Mouse (Mus musculus): Measurements from ENCODE around the gene Dnaic2.

The Dnaic2 gene

GRCm38 (mm10) chr11:114747564-114748138 is 20.4 kb downstream of the Dnaic2 start:
- DNase-seq = no peak

DNA sequence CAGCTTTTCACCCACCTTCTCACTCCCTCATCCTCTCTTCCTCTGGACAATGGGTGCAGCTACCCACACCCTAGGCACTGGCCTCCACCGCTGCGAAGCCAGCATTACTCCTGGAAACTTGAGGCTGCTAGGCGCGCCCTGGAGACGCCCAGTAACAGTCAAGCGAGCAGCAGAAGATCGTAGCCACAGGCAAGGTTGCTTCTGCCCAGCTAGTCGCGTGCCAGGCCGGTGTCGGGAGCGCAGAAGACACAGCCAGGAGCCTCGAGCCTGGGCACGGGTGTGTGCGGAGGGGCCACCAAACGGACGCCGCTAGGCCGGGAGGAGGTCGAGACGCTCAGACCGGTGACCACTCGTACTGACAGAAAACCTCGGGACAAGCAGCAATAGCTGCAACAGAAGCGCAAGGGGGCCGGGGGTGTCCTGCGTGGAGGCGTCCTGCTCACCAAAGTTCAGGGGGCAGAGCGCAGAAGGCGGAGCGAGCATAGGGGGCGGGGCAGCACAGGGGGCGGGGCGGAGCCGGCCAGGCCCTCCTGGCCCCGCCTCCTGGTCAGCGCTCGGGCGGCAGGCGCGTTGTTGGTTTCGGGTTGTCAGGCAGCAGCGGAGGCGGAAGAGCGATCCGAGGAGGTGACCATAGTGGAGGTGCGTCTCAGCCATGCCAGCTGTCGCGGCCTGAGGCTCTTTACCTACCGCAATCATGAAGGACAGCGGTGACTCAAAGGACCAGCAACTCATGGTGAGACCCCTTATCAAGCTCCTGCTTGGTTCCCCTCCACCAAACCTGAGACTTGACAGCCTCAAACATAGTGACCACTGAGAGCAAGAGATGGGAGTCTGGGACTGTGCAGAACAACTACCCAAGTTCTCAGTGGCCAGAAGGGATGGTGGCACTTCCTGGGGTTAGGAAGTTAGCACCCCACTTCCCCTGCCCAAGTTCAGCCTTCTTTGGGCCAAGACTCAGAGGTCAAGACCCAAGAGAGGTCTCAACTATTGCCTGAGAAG is 37.9 kb downstream of the Dnaic2 start, which contains the start of gene Kif19a:
TSS of gene Kif19a (plus strand) at position 569 of the 999 bp plus-strand sequence.
- DNase-seq = peak; percentile 30

DNA sequence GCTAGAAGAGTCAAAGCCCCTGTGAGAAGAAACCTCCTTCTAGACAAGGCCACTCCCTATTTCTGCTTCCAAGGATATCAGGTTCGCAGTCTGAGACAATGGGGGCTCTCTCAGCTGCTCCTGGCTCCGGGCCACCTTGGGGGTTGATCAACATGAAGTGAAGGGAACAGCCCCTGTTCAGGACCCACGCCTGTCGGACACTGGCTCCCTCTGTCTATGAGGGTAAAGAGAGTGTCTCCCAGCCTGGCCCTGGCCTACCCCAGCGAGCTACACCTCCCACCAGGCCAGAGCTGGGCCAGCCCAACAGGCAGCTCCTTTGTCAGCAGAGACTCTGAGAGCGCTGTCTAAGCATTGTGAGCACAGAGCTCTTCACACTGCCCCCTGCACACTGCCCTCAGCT is 42.7 kb downstream of the Dnaic2 start:
- no peak for DNase-seq

GRCm38 (mm10) chr11:114771896-114772295 is 44.7 kb downstream of the Dnaic2 start:
- DNase-seq = no peak

DNA sequence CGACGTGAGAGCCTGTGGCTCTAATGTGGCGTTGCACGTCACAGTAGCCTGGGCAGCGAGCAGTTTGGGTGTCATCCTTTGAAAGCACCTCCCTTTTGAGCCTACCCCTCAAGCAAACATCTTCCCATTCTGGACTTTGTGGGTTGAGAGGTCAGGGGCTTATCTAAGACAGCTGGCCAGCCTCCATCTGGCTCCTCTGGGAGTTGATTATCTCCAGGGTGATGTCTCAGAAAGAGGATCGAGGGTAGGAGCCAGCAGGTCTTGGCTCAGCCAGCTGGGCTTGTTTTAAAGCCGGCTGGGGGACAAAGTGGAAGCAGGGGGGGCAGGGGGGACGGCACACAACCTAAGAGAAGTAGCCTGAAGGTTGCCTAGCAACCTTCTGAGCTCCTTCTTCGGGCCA is 52.9 kb downstream of the Dnaic2 start:
- peak; percentile 15 to 17 for DNase-seq

DNA sequence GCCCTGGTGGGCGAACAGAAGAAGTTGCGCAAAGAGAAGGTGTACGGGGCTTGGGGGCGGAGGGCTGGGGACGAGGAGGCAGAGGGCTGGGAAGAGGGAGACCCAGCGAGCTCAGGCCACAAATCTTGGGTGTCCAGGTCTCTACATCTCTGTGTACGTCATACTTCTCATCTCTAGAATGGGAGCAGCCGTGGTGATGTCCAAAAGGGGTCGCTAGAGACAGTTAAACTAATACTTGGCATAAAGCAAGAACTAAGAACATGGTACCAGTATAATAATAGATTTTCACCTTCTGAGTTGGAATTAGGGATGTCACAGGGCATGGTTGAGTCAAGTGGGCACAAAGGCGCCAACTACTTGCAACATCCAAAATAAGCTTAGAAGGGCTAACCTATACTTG is 58.7 kb downstream of the Dnaic2 start:
- DNase-seq = no peak

- DNase-seq = no peak
Observed at GRCm38 (mm10) chr11:114786326-114786725, 59.1 kb downstream of the Dnaic2 start.

- DNase-seq = no peak
Observed at GRCm38 (mm10) chr11:114787611-114788010, 60.4 kb downstream of the Dnaic2 start.

DNA sequence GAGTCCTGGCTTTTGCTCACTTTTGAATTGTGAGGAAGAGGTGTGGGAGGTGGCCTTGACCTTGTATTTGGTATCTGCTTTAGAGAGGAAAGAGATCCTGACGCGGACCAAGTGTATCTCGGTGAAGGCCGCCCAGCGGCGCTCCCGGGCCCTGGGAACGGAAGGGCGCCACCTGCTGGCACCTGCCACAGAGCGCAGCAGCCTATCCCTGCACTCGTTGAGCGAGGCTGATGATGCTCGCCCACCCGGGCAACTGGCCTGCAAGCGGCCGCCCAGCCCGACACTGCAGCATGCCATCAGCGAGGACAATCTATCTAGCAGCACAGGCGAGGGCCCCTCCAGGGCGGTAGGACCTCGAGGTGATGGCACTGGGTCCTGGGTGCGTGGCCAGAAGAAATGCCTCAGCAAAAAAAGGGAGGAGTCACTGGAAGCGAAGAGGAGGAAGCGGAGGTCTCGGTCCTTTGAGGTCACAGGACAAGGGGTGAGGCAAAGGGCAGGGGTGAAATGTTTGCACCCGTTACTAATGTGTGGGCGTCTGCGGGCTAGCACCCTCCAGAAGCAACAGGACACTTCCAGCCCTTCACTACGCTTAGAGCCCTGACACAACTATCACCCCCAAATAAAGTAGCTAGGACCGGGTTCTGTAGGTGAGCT is 62.0 kb downstream of the Dnaic2 start:
- DNase-seq = peak; percentile 34 to 67

GRCm38 (mm10) chr11:114789716-114790115 is 62.5 kb downstream of the Dnaic2 start:
- no peak for DNase-seq

GRCm38 (mm10) chr11:114790171-114790570 is 63.0 kb downstream of the Dnaic2 start:
- DNase-seq = no peak

DNA sequence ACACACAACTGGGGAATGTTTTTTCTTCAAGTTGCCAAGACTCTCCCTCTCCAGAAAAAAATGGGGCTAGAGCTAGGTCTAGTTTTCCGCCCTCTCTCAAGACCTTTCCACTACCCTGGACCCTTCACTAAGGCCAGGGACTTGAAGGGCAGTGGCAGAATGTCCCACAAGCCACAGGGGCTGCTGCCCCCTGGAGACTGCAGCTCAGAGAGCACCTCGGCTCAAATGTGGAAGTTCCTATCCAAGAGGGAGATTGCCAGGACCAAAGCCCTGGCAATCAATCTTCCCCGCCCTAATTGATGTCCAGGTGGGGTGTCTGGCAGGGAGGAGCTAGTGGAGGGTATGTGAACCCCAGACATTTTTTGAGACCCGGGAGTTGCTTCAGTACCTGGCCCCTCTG is 63.6 kb downstream of the Dnaic2 start:
- DNase-seq = no peak

DNA sequence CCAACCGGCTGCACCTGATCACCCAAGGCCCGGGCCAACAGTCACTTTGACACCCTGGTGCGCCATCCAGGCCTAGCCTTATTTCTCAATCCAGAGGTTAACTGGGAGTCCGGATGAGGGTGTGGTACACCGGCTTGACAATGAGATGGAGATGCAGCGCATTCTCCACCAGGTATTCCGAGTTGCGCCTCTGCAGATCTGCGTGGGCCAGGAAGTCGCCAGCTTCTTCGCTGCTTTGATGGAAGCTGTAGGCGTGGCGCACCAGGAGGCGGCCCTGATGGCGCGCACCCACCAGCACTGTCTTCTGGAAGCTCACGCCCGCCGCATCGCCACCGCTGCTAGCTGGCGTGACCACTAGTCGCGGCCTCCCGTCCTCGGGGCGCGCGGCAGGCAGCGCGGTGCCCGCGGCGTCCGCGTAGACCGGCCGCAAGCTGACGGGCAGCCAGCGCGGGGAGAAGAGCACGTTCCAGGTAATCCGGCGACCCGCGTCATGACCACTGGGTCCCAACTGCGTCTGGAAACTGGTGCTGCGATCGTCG is 64.2 kb downstream of the Dnaic2 start:
- no peak for DNase-seq

DNA sequence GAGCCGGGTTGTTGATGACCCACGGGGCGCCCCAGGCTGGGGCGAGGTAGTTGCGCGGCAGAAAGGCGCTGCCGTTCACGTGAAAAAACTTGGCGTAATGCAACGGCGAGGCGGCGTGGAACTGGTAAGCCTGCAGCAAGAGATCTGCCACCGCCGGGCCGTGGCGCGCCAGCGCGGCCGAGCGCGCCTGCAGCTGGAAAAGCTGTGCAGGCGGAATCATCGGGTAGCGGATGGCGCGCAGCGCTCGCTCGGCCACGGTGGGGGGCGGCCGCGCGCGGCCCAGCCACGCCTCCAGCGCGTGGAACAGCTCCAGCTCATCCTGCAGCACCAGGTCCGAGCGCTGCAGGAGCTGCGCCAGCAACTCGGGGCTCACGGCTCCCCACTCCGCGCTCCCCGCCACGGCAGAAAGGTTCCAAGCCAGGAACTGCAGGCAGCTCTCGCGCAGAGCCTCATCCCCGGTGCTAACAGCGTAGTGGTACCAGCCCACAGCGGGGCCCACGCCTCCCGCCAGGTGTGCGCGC is 64.7 kb downstream of the Dnaic2 start:
- no peak for DNase-seq

- no peak for DNase-seq
Observed at GRCm38 (mm10) chr11:114792931-114793494, 65.8 kb downstream of the Dnaic2 start.

GRCm38 (mm10) chr11:114793868-114794545 is 66.8 kb downstream of the Dnaic2 start:
- no peak for DNase-seq

- DNase-seq = no peak
Observed at GRCm38 (mm10) chr11:114794691-114795090, 67.5 kb downstream of the Dnaic2 start.

- no peak for DNase-seq
Observed at GRCm38 (mm10) chr11:114795231-114795746, 68.1 kb downstream of the Dnaic2 start.

GRCm38 (mm10) chr11:114795848-114796322 is 68.7 kb downstream of the Dnaic2 start, which contains the start of gene Btbd17:
Gene Btbd17 (minus strand): TSS chr11:114795945.
- no peak for DNase-seq

GRCm38 (mm10) chr11:114797176-114797575 is 70.0 kb downstream of the Dnaic2 start:
- DNase-seq = no peak

DNA sequence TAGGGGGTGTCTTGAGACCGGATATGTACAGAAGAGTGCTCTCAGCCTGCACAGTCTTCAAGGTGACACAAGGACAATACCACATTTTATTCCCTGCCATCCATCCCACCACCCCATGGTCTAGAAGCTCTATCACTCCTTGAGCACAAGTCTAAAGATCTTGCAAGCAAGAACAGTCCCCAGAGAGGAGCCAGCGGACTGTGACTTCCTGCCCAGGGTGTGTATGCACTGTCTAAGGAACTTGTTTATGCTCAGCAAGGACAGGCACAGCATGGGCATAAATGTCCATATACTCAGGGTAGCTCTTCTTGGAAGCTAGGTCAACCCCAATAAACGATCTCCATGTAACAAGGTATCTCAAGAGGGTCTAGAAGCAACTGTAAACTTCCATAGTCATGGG is 70.8 kb downstream of the Dnaic2 start:
- no peak for DNase-seq

DNA sequence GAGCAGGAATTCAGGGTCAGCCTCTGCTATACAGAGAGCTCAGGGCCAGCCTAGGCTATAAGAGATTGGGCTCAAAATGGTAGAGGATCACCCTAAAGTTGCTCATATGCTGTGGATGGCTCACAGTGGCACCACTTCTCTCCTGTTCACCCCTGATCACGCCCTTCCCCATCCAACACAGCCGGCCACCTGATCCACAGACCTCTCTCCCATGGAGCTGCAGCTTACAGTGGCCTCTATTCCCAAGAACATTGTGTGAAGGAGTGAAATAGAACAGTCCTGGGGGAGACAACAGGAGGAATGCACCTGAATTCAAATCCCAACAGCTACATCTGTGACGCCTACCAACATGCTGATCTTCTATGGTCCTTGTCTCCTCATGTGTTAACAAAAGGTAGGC is 71.4 kb downstream of the Dnaic2 start, which contains the start of gene Gpr142:
TSS of gene Gpr142 (plus strand) at position 301 of the 400 bp plus-strand sequence.
- DNase-seq = no peak

All from kidney, adult 8-10 months (tissue).